Mouse (Mus musculus) cerebral cortex, adult 2 months (tissue): ENCODE results near the gene Bsn.

Experiments
- WGBS: fragments of 180-500 bp; shearing (Covaris S2); methylation state at CpG from one replicate; pipeline ENCODE4 v1.1.7; 2018; 5-methylcytosine and 5-hydroxymethylcytosine counted together

Bsn gene

DNA sequence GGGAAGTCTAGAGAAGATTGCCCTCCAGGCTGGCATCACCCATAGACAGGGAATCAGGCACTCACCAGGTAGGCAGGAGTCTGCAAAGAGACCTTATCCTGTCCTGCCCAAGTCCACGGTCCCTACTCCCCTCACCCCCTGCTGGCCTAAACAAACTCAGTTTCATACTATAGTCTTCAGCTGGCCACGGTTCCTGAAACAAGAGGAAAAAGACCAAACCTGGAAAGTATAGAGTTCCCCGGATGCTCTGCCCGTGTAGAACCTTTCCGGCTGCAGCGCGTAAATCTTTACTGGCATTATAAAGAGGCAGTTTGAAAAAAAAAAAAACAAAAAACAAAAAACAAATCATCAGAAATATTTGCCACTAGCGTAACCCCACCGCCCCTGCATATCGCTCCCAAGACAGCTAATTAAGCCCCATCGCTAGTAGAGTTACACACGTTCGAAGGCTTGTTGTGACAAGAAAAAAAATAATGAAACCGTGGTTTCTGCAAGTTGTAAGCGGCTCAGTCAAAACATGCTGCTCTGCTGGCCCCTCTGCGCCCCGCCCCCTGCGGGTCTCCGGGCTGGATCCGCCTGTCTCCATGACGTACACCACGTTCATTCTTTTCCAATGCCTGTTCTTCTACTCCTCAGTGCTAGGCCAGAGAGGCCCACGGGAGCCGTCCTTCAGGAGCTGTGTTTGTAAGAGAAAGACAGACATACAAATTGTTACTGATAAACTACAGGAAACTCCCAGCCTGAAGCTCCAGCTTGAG, 6.9 kb upstream of the Bsn start:
- 39% methylated on average over 24 of the region's 24 CpGs for WGBS

DNA sequence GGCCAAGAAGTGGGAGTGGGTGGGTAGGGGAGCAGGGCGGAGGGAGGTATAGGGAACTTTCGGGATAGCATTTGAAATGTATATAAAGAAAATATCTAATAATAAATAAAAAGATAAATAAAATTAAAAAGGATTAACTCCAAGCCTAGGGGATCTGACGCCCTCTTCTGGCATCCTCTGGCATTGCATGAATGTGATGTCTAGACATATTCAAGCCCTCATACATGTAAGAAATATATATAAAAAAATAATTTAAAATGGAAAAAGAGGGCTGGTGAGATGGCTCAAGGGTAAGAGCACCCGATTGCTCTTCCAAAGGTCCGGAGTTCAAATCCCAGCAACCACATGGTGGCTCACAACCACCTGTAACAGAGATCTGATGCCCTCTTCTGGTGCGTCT, 6.0 kb upstream of the Bsn start:
- 71% methylated on average over 6 of the region's 6 CpGs for WGBS

DNA sequence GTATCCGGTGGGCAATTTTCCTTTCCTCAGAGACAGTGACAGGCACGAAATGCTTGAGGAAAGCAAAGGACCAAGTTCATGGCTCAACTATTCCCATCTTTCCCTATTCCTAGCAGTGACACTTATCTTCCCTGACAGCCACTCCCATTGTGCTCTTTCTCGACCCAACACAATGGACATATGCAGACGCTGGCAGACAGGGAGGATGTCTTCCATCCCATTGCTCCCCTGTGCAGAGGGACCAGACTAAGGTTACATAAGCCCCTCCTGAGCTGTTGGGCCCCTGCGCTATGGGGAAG, 747 bp downstream of the Bsn start:
- WGBS, result 17% methylated on average over 5 of the region's 5 CpGs

DNA sequence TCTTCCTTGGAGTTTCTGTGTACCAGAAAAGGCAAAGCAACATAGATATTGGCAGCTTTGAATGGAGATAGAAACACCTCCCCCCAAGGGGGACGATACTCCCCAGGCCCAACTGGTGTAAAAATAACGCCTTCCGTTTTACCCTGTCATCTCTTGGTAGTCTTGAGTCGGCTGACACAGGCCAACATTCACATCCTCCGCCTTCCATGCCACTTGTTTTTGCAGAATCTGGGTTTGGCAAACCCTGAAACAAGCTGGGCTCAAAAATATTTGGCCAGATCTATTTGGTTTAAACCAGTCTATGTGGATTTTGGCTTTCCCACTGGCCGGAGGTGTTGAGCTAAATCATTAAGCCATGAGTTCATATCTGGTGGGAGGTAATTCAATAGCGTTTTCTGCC, 1.2 kb downstream of the Bsn start:
- WGBS, result 29% methylated on average over 7 of the region's 7 CpGs

DNA sequence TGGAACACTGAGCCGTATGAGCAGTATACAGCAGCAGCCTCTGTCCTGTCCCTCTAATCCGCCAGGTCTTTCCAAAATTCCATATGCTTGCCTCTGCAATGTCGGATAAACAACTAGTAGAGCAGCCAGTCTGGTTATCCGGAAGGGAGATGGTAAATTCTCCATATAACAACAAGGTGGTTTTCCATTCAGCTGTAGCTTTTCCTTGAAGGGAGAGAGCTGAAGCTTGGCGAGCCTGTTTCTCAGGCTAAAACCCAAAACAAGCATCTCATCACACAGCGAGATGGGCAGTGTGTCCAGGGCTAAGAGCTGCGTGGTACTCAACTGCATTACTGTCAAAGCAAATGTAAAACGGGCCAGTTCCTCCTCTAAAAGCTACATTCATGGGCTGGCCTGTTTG, 1.7 kb downstream of the Bsn start:
- WGBS, result 31% methylated on average over 8 of the region's 8 CpGs

DNA sequence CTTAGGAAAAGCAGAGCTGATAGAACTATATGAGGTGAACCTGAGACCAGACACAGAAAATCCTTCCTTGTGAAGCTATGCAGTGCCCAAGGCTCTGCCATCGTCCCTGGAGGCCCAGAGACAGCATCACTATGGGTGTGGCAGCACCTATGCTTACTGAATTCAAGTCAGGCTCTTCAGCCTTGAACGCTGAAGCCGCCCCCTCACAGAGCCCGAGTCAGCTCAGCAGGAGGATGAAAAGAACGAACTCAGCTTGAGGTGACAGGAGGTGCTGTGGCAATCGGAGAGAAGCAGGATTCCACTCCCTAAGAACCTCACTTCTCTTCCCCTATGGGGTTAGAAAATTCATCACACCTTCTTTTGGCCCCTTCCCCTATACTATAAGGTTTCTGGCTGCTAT, 2.6 kb downstream of the Bsn start:
- WGBS, result 24% methylated on average over 6 of the region's 6 CpGs

DNA sequence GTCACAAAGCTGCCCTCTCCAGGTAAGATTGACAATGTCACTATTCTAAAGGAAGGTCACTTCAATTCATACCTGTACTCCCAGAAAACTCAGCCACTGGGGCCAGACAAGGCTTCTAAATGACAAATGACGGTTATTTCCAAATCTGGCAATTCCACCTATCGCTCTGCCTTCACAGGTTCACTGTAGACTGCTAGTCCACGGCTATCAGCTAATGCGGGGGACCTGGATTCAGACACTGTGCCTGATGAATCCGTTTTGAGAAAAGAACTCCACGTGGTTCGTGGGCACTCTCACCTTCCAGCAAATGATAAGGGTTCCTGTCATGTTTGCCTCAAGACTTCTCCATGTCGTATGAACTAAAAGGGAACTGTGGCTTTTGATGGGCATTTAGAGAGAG, 4.4 kb downstream of the Bsn start:
- 56% methylated on average over 8 of the region's 8 CpGs for WGBS

DNA sequence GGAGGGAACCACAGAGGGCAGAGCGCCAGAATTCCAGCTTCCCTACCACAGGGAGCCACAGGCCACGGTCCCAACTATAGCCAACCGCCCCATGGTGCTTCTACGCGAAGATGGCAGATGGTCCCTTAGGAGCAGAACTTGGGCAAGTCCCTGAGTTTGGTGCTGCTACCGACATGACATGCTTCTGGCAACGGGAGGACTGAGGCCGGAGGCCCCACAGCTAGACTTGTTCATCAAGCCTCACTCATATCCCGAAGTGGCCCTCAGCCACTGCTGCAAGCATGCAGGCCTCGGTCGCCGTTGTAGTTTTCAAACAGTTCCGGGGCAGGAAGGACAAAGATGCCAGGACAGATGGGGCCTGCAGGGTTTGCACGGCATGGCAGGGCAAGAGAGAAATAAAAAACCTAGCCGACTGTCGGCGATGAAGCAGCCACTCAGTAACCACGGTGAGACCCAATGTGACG, 6.6 kb downstream of the Bsn start:
- WGBS, result 62% methylated on average over 19 of the region's 19 CpGs

DNA sequence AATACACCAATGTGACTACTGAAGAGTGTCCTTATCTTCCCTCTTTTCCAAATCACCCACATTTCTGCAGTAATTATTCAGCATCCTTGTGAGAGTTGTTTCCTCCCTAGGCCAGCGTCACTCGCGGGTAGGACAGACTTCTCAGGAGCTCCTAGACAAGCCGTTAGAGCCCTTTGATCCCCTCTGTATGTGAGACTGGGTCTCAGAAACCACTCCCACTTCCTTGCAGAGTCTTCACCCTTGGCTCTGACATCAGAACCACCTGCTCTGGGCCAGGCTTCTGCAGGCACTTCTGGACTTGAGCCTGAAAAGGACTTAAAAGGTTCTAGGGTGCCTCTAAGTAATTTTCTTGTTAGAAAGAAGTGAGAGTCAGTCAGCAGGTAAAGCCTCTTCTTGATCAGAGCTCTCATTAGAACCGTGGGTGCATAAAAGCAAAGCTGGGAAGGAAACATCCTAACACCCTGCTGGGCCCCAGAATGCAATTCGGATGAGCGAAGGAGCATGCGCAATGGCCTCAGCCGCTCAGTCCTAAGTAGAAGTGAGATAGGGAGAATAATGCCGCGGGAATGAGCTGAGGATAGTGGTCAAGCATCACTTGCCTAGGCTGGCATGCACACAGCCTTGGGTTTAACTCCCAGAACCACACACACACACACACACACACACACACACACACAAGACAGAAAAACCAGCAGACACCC, 7.2 kb downstream of the Bsn start:
- 55% methylated on average over 11 of the region's 11 CpGs for WGBS

DNA sequence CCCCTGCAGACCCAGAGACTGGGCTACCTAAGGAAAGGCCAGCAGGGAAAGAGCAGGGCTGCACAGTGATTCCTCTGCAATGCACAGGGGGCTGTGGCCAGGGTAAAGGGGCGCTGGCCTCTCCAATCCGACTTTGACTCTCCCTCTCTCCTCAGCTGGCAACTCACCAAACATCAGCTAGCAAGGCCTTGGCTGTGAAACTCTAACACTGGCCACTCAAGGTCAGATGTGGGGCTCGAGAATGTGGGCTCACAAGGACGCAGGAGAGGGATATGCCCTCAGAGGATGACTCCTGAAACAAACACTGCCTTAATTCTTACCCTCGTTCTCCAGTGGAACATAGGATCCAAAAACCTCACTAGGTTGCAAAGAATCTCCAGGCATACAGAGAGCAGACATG, 11.8 kb downstream of the Bsn start:
- 69% methylated on average over 5 of the region's 5 CpGs for WGBS

DNA sequence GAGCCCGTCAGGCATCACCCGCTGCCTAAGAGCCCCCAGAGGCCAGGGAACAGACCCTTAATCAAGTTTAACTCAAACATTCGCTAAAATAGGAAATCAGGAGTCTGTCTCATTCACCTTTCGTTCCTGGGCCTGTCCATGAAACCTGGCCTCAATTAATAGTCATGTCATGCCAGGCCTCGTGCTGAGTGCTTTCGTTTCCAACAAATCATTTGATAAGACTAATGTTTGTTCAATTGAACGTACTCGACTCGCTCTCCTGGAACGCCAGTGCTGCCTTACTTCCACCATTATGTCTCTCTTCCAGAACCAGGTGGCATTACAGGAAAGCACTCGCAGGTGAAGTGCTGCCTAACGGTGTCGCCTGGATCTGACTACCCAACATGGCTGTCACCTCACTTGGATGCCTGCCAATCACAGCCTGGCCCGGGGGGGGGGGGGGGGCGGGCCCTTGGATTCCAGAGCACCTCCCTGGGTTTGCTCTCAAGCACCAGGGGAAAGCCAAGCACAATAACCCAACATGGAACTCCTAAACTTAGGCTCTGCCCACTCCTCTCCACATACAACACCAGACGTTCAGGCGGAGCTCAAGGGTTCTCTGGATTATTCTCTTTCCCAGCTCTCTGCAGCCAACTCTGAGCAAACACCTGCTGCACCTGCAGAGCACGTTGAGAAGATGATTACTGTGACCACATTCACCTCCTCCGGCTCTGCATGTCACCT, 14.9 kb downstream of the Bsn start:
- WGBS, result 58% methylated on average over 19 of the region's 19 CpGs

DNA sequence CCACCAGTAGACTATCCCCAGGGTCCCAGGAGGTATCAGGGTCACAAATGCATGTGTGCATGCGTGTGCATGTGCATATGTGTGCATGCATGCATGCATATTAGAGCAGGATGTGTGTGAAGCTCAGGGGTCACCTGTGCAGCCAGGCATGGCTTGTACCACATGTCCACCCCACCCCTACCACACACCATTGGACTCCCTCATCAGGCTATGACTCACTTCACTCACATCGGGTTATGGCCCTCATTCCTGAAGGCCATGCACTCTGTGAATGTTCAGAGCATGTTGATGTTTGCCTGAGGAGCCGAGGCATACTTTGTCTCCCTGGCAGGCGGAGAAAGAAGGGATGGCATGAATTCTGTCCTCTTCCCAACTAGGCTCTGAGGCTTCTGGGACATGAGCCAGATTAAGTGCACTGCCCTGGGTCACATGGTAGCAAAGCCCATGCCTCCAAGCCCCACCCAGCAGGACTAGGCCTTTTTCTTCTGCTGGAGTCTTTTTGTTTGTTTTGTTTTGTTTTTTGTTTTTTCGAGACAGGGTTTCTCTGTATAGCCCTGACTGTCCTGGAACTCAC, 17.3 kb downstream of the Bsn start:
- 44% methylated on average over 5 of the region's 5 CpGs for WGBS

DNA sequence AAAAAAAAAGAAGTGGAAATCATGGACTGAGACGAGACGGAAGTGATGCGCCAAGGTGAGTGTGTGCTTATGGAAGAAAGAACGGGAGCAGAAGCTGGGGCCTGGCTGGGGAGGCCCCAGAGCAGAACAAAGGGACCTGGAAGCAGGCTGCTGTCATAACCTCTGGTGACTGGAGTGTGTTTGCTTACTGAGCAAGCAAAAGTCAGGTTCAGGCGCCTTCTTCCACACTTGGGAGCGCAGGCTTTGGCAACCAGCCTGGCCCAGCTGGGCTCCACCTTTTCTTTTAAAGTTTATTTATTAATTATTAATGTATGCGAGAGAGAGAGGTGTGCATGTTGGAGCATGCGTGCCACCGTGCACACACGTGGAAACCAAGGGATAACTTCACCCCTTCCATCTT, 20.4 kb downstream of the Bsn start:
- WGBS, result 76% methylated on average over 10 of the region's 10 CpGs

DNA sequence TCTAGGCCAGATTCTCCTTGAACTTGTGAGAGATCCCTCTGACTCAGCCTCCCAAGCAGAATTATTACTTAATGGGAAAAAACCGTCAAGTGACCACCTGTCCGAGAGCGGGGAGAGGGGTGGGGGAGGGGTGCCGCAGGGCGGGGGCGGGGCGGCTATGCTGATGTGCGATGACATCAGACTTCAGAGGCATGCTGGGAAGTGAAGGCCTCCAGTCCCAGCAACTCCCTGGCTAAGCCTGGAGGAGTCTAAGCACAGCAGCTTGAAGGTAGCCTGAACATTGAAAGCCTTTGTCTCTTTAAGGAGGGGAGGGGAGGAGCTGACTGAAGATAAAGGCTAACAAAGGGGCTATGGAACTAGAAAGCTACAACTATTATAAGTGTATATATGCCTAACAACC, 25.0 kb downstream of the Bsn start:
- WGBS, result 44% methylated on average over 8 of the region's 8 CpGs

DNA sequence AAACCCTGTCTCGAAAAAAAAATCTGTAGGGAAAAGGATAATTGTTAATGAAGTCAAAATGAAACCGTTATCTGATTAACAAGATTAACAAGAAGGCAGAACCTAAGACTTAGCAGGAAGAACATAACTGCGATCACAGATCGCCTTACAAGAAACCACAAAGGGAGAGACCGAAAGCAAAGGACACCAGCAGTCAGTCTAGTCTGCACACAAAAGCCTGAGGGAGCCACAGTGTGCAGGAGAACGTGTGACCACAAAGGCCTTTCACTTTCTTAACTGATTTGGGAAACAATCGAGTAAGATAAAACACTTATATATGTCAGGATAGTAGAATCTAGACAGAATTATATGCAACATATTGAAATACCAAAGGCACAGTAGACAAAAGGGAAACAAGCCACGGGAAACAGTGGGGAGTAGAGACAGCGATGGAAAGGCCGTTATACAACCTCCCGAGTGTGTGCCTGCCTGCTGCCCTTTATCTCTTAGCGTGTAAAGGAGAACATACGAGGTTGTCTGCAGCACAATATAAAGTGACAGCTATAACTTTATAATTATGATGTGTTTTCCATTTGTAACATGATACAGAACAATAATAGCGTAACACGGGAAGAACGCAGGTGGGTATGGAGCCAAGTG, 26.4 kb downstream of the Bsn start:
- WGBS, result 65% methylated on average over 16 of the region's 16 CpGs

DNA sequence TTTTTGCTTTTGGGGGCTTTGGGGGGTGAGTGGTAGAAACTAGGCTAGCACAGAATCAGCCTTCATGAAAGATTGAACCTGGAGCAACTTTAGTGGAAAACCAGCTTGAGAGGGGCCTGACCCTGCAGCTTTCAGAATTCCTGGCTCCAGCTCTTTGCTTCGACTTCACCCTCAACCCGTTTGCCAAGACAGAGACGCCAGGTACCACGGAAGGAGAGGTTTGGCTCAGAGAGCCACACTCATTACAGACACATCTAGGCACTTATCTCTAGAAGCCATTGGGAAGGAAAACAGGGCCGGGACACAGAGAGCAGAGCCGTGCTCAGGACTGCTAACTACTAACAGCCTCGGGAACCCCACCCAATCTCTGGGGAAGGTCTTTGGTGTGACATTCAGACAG, 32.3 kb downstream of the Bsn start:
- 46% methylated on average over 7 of the region's 7 CpGs for WGBS

DNA sequence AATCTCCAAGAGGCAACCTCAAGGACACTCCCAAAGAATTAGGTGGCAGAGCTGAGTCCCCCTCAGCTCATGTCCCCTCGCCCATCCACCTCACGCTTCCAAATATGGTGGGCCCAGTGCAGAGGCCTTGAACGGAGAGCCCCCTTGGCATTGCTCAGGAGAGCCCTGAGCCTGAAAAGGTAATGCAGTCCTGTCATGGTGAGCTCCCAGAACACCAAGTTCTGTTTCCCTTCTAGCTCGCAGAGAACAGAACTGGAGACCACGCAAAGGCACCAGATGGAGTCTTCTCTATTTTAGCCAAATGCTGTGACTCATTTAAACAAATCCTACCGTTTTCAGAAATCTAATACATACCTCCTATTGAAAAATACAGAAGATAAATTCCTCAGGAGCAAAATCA, 32.7 kb downstream of the Bsn start:
- WGBS, result 54% methylated on average over 6 of the region's 6 CpGs

DNA sequence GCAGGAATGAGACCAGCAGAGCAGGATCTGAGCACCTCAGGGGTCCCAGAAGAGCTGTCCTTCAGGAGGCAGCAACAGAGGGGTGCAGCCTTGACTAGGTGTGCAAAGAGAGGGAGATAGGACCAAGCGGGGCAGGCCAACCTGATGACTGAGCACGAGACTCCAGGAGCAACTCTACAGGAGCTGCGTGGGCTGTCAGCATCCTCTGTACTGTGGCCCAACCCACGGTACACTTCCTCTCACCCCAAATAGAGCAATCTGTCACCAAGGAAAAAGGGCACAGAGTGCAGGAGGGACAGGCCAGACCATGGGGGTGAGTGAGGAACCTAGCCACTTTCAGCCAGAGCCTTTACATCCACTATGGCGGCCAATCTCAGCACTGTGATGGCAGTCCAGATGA, 33.4 kb downstream of the Bsn start:
- 54% methylated on average over 5 of the region's 5 CpGs for WGBS

DNA sequence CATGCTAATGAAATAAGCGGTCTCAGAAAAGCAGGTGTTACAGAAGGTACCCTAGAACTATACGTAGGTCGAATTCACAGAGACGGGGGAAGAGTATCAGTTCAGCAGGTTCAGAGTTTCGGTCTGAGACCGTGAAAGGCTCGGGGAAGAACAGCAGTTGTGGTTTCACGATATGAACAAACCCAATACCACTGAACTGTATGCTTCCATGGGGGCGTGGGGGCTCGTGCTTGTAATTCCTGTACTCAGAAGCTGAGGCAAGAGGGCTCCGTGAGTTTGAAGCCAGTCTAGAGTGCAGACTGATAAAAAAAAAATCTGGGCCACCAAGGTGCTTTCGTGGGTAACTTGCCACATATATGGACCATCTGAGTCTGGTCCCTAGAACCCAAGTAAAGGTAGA, 35.4 kb downstream of the Bsn start:
- WGBS, result 64% methylated on average over 12 of the region's 12 CpGs

DNA sequence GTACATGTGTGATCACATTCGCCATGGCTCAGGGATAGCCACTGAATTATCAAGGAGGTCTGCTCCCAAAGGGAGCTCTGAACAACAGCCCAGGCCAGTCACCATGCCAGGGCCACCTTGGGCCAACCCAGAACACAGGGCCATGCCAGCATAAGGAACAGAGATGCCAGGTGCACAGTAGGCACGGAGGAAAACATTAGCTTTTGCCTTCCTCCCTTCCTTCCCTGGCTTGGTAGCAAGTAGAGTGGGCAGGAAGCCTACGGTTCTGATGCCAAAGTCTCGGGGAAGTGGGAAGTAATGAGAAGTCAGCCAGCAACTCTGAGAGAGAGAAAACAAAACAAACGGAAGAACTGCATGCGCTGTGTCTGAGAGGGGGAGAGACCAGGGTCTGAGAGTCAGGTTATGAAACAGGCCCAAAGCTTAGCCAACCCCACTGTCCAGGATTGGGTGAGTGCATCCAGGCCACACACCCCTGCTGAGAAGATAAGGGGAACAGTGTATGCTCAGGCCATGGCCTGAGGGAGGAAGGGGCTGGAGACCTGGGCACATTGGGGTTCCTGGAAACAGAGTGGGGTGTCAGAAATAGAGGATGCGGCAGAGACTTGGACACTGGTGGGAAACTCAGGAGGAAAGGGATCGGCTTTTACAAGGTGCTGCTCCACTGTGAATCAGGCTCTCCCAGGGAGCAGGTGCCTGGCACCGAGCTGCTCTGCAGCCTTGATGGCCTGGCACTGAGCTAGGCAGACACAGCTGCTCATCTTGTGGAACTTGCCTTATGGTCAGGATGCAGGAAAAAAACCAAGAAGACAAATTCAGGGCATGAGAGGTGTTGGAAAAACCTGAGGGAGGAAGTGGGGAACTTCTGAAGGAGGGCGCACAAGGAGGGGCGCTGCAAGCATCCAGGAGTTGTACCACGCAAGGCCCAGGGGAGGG, 36.4 kb downstream of the Bsn start:
- 34% methylated on average over 12 of the region's 12 CpGs for WGBS

DNA sequence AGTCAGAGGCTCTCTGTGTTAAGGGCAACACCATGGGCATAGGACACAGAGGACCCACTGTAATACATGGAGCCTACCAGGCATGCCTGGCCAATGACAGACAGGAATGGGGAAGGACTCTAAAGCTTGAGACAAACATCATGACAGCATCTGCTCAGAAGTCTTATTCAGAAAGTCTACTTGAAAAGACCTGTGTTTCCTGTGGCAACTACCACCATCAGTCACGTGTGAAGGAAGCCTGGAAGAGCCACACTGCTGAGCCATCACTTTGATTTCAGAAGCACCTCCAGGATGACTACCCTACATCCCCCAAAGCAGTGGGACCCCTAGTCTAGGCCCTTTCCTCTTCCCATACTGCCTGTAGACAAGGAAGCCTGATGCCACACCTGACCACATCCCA, 39.7 kb downstream of the Bsn start:
- 25% methylated on average over 1 of the region's 1 CpGs for WGBS
